Mouse (Mus musculus) forebrain, embryonic 14.5 days (tissue): Measurements from ENCODE around the gene Myom1. TPM values are rescaled to one million over a fixed set of nuclear protein-coding genes. Genes with fewer than 3 reads are reported as not detected.

ENCODE experiments used
- ATAC-seq: fragments of 200-750 bp; cut with Nextera tagmentation; 2 replicates; pipeline ENCODE4 v1.8.0; 2017; ENCODE audit warnings: mild to moderate bottlenecking, moderate library complexity
- DNase-seq: peaks from one replicate; pipeline ENCODE4 v3.0.0-alpha.2; 2015; ENCODE audit warnings: low spot score
- H3K27ac ChIP-seq: fragments of 300-500 bp; sonication (generic); 2 replicates; pipeline ENCODE4 v1.5.1; 2014; ENCODE audit warnings: low read depth, mild to moderate bottlenecking, control low read depth, low read length, moderate library complexity
- H3K27me3 ChIP-seq: fragments of 300-500 bp; sonication (generic); replicated peaks from 2 replicates; pipeline ENCODE4 v1.6.1; 2014; ENCODE audit warnings: low read length, control low read depth, mixed read lengths; ENCODE audit not compliant: control insufficient read depth, insufficient read depth
- H3K36me3 ChIP-seq: fragments of 300-500 bp; sonication (generic); 2 replicates; pipeline ENCODE4 v1.6.1; 2014; ENCODE audit warnings: low read length, control low read depth; ENCODE audit not compliant: control insufficient read depth, insufficient read depth
- H3K4me1 ChIP-seq: fragments of 300-500 bp; sonication (generic); 2 replicates; pipeline ENCODE4 v1.6.1; 2014; ENCODE audit warnings: antibody characterized with exemption, low read length, control low read depth; ENCODE audit not compliant: control insufficient read depth, insufficient read depth
- H3K4me2 ChIP-seq: fragments of 300-500 bp; sonication (generic); 2 replicates; pipeline ENCODE4 v1.6.1; 2014; ENCODE audit warnings: mild to moderate bottlenecking, control low read depth, low read length
- H3K4me3 ChIP-seq: fragments of 300-500 bp; sonication (generic); 2 replicates; pipeline ENCODE4 v1.5.1; 2014; ENCODE audit warnings: low read depth, low read length, control low read depth
- H3K9ac ChIP-seq: fragments of 300-500 bp; sonication (generic); 2 replicates; pipeline ENCODE4 v1.6.1; 2014; ENCODE audit warnings: mild to moderate bottlenecking, low read length, control low read depth, moderate library complexity
- H3K9me3 ChIP-seq: fragments of 300-500 bp; sonication (generic); replicated peaks from 2 replicates; pipeline ENCODE4 v1.6.1; 2016; ENCODE audit warnings: low read length, control low read depth, mixed read lengths; ENCODE audit not compliant: control insufficient read depth
- WGBS: fragments of 180-500 bp; shearing (Covaris S2); extraction: QIAGEN DNeasy Blood & Tissue Kit; methylation state at CpG from one replicate; pipeline ENCODE4 v1.1.7; 2014; 5-methylcytosine and 5-hydroxymethylcytosine counted together
- polyA plus RNA-seq: library from polyadenylated mRNA; unstranded; fragments of >200 nt; fragmentation: Nextera tagmentation; extraction: Ambion mirVana; gene quantifications from 2 replicates; pipeline ENCODE4 v1.2.1, GENCODE M21; 2014

Gene Myom1
- polyA plus RNA-seq, 1 experiment from 2014 or later, result 1.0 TPM

DNA sequence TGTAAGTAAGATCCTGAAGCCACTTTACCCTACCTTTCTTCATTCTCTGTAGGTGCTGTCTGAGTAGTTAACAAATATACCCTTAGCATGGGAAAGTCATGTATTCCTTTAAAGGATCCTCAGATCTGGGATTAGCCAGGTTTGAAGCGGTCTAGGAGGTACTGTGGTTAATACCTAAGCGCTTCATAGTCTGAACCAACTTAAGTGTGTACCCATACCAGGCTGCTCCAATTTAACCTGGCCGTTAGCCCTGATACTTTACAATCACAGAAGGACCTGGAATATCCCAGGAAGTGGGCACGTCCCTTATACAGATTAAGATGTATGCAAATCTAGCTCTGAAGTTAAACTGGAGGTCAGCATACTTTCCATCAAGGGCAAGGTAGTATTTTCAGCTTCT is 89.9 kb downstream of the Myom1 start:
- WGBS, result 91% methylated on average over 4 of the region's 4 CpGs

DNA sequence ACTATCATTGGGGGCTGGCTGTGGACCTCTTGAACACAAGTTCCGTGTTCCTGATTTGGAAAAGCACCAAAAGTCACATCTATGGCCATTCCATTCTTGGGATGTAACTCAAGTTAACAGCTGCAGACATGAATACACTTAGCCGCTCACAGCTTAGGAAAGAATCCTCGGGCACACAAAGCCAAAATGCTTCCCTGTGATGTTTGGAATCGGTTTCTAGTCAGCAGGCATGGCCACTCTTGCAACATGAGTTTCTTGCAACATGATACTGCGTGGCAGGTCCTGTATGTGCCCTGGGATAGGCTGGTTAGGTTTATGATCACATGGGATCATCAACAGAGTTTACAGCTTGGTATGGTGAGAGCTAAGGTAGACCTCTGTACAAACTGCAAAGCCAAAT is 91.4 kb downstream of the Myom1 start:
- Histone ChIP-seq H3K9me3 (no peaks in the 10 kb centered on the region), H3K9ac (no peak overlapping the region), H3K36me3 (no peaks in the 10 kb centered on the region), H3K4me3 (no peak overlapping the region), H3K4me1 (no peaks in the 10 kb centered on the region), H3K27me3 (no peaks in the 10 kb centered on the region), H3K4me2 (no peak overlapping the region), H3K27ac (no peak overlapping the region)
- no peak for ATAC-seq
- no peak for DNase-seq
- 83% methylated on average over 5 of the region's 5 CpGs for WGBS

More for the DNA sequence above, 89.9 kb downstream of the Myom1 start:
- DNase-seq (no peak), ATAC-seq (no peak)
- no peaks in the 10 kb centered on the region for H3K36me3 ChIP-seq
- H3K9ac ChIP-seq, result no peak overlapping the region
- no peaks in the 10 kb centered on the region for H3K9me3 ChIP-seq
- no peak overlapping the region for H3K27ac ChIP-seq
- no peak overlapping the region for H3K4me3 ChIP-seq
- H3K4me2 ChIP-seq, result no peak overlapping the region
- no peaks in the 10 kb centered on the region for H3K27me3 ChIP-seq
- H3K4me1 ChIP-seq, result no peaks in the 10 kb centered on the region

- WGBS, result 44% methylated on average over 3 of the region's 3 CpGs
- H3K4me2 ChIP-seq, result no peak overlapping the region
Measured at GRCm38 (mm10) chr17:71094438-71094837, 92.0 kb downstream of the Myom1 start.

DNA sequence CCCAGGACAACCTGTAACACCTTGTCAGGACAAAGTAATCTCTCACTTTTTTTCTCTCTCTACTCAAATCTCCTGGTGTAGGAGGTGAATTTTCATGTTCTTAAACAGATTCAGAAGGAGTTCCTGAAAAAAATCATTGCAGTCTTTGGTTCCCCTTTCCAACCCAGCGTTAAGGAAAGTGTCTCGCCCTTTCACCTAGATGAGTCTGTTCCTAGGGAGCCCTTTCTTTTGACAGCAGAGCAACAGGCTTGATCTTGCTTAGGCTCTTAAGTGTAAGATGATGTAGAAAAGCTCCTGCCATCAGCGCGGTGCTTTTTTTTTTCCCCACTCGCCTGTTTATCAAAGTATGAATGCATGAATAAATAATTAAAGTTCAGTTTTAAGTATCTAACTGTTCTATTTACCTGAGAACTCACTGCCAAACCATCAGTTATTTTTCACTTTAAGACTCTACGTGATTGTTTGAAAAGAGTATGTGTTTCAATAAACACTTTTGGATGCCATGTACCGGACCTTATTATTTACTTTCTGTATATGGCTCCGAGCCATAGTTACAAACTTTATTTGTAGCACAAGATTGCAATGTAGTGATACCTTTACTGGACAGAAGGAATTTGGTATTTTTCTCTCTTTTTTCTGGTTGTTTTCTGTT is 94.2 kb downstream of the Myom1 start:
- Histone ChIP-seq H3K4me1 (no peaks in the 10 kb centered on the region), H3K4me2 (no peak overlapping the region), H3K36me3 (no peaks in the 10 kb centered on the region), H3K9me3 (no peaks in the 10 kb centered on the region), H3K9ac (no peak overlapping the region), H3K4me3 (no peak overlapping the region), H3K27me3 (no peaks in the 10 kb centered on the region), H3K27ac (no peak overlapping the region)
- DNase-seq (no peak), ATAC-seq (no peak)
- 92% methylated on average over 8 of the region's 8 CpGs for WGBS

More at GRCm38 (mm10) chr17:71094438-71094837, 92.0 kb downstream of the Myom1 start:
- Histone ChIP-seq H3K27me3 (no peaks in the 10 kb centered on the region), H3K9me3 (no peaks in the 10 kb centered on the region), H3K4me3 (no peak overlapping the region), H3K9ac (no peak overlapping the region), H3K4me1 (no peaks in the 10 kb centered on the region), H3K36me3 (no peaks in the 10 kb centered on the region), H3K27ac (no peak overlapping the region)
- no peak for DNase-seq
- ATAC-seq, result no peak

DNA sequence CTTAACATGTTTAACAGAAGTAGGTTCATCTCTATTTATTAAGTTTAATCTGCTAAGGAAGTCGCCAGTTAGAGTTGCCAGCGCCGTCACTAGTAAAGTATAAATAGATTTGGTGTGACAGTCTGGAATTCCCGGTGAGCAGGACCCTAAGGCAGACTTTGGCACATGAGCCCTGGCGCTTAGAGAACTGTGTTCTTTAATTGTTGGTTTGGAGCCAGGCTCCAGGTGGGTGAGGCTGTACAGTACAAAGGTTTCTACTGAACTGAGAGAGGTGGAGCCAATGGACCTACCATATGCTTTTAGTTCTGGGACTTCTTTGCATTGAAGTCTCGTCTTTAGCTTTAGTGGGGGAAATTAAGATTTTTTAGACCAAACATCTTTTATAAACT is 94.8 kb downstream of the Myom1 start:
- Histone ChIP-seq H3K36me3 (no peaks in the 10 kb centered on the region), H3K27ac (no peak overlapping the region), H3K9me3 (no peaks in the 10 kb centered on the region), H3K9ac (no peak overlapping the region), H3K4me3 (no peak overlapping the region), H3K4me1 (no peaks in the 10 kb centered on the region), H3K4me2 (no peak overlapping the region), H3K27me3 (no peaks in the 10 kb centered on the region)
- WGBS, result 77% methylated on average over 6 of the region's 6 CpGs
- DNase-seq, result no peak
- ATAC-seq, result no peak

DNA sequence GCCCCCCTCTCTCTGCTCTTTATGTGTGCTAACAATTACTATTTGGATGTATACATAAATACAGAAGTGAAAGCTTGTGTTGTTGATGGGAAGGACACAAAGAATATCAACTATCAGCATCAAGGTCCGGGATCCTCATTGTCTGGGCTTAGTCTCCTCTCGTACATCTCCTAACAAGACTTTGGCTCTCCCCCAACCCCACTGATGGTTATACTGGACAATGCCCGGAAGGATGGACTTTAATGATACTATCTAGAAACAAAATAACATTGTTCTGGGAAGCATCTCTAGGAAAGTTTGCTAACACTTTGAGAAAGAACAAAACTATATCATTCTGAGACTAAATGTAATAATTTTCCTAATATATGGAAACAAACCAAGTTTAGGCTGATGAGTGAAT is 96.2 kb downstream of the Myom1 start:
- no peak overlapping the region for H3K9ac ChIP-seq
- no peaks in the 10 kb centered on the region for H3K9me3 ChIP-seq
- H3K36me3 ChIP-seq, result no peaks in the 10 kb centered on the region
- DNase-seq, result no peak
- H3K4me1 ChIP-seq, result no peaks in the 10 kb centered on the region
- 76% methylated on average over 3 of the region's 3 CpGs for WGBS
- H3K4me2 ChIP-seq, result no peak overlapping the region
- no peaks in the 10 kb centered on the region for H3K27me3 ChIP-seq
- no peak for ATAC-seq
- H3K27ac ChIP-seq, result no peak overlapping the region
- no peak overlapping the region for H3K4me3 ChIP-seq

GRCm38 (mm10) chr17:71102571-71103551 is 100.4 kb downstream of the Myom1 start:
- Histone ChIP-seq H3K4me3 (no peak overlapping the region), H3K9me3 (no peaks in the 10 kb centered on the region), H3K27ac (no peak overlapping the region), H3K9ac (no peak overlapping the region), H3K4me1 (no peaks in the 10 kb centered on the region), H3K36me3 (no peaks in the 10 kb centered on the region), H3K27me3 (no peaks in the 10 kb centered on the region), H3K4me2 (no peak overlapping the region)
- ATAC-seq (no peak), DNase-seq (no peak)
- WGBS, result 75% methylated on average over 17 of the region's 17 CpGs

DNA sequence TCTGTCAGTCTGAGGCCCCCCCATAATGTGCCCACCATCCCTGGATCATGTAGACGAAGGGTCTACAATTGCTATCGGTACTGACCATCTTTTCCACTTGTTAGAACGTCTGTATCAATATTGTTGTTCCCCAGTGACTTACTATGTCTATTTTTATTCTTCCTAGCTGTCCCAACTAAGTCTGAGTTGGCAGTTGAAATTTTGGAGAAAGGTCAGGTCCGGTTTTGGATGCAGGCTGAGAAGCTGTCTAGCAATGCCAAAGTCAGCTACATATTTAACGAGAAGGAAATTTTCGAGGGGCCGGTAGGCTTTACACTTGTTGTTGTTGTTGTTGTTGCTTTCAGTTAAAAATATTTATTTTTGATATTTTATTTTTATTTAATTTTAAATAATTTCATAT is 102.9 kb downstream of the Myom1 start:
- H3K4me2 ChIP-seq, result no peak overlapping the region
- no peak overlapping the region for H3K27ac ChIP-seq
- H3K9ac ChIP-seq, result no peak overlapping the region
- ATAC-seq (no peak), DNase-seq (no peak)
- WGBS, result 94% methylated on average over 7 of the region's 7 CpGs
- no peaks in the 10 kb centered on the region for H3K4me1 ChIP-seq
- no peaks in the 10 kb centered on the region for H3K9me3 ChIP-seq
- H3K36me3 ChIP-seq, result no peaks in the 10 kb centered on the region
- H3K4me3 ChIP-seq, result no peak overlapping the region
- H3K27me3 ChIP-seq, result no peaks in the 10 kb centered on the region

- Histone ChIP-seq H3K36me3 (no peaks in the 10 kb centered on the region), H3K4me1 (no peaks in the 10 kb centered on the region)
- whole genome bisulfite sequencing, result 89% methylated on average over 8 of the region's 8 CpGs
Measured at GRCm38 (mm10) chr17:71106250-71106649, 103.8 kb downstream of the Myom1 start.

More at GRCm38 (mm10) chr17:71106250-71106649, 103.8 kb downstream of the Myom1 start:
- DNase-seq (no peak), ATAC-seq (no peak)
- no peak overlapping the region for H3K9ac ChIP-seq
- H3K27ac ChIP-seq, result no peak overlapping the region
- no peak overlapping the region for H3K4me2 ChIP-seq
- H3K27me3 ChIP-seq, result no peaks in the 10 kb centered on the region
- no peak overlapping the region for H3K4me3 ChIP-seq
- no peaks in the 10 kb centered on the region for H3K9me3 ChIP-seq
